Mouse (Mus musculus) Patski (cell line): ENCODE results near the gene Paqr7. TPM values are rescaled to one million over a fixed set of nuclear protein-coding genes. Genes with fewer than 3 reads are reported as not detected.
"Not testable (repeated sequence)": the region's sequence is repeated elsewhere in the genome, so short reads cannot be mapped to it uniquely, and the experiment has no call there.

Experiments used
- ATAC-seq: fragments of 100-300 bp; one replicate; pipeline ENCODE4 v1.8.0; 2021
- CTCF ChIA-PET: fragments of 350-600 bp; sonication (Branson Sonifier 250); formaldehyde crosslinking; loops from one replicate; lab custom pipeline; 2022; ENCODE audit warnings: inconsistent platforms; lab: Charles Lee
- POLR2A ChIA-PET: fragments of 350-600 bp; sonication (Branson Sonifier 250); formaldehyde crosslinking; loops from one replicate; lab custom pipeline; 2022; ENCODE audit warnings: antibody characterized with exemption, inconsistent platforms; lab: Charles Lee
- DNase-seq: peaks from one replicate; pipeline ENCODE4 v3.0.0-alpha.2; 2011; ENCODE audit warnings: low read depth, low spot score
- H3K27me3 ChIP-seq: fragments of 371-371 bp; one replicate; pipeline ENCODE4 v1.5.1; 2021
- CTCF ChIP-seq: fragments of 100-300 bp; IDR thresholded peaks from one replicate; pipeline ENCODE4 v1.5.1; 2021
- in situ Hi-C: fragments of 300-500 bp; cut with MboI; formaldehyde crosslinking; loops from 3 replicates; pipeline ENCODE4 v1.11.1; 2018; ENCODE audit warnings: low pct_unique_long_range_greater_than_20kb, mixed read lengths
- polyA plus RNA-seq: library from polyadenylated mRNA; unstranded; gene quantifications from one replicate; pipeline ENCODE4 v1.2.3, GENCODE M21; 2021

Paqr7 gene
- polyA plus RNA-seq, 1 experiment from 2014 or later: 4.3 TPM

GRCm38 (mm10) chr4:134485151-134485900, 11.2 kb upstream of the Paqr7 start:
- no peaks in the 10 kb centered on the region for H3K27me3 ChIP-seq
- DNase-seq: no peak
- POLR2A ChIA-PET: no interaction called here
- CTCF ChIA-PET: interaction anchor here (0.8 kb wide), 1 partner anchor 9 kb away, joined by 3 read pairs; no protein-coding TSS in a partner anchor
- in situ Hi-C loops: no loop called here
- no peak for ATAC-seq
- TF ChIP-seq CTCF: no peak

- DNase-seq (no peak), ATAC-seq (no peak)
- in situ Hi-C loops: no loop called here
- H3K27me3 ChIP-seq: no peaks in the 10 kb centered on the region
- TF ChIP-seq CTCF: no peak
- ChIA-PET CTCF (interaction anchor here (0.7 to 2.2 kb wide), 2 partner anchors 11 to 20 kb away, joined by 3 to 9 read pairs; no protein-coding TSS in a partner anchor), POLR2A (no interaction called here)
Observed at GRCm38 (mm10) chr4:134488211-134488610, 8.3 kb upstream of the Paqr7 start.

GRCm38 (mm10) chr4:134489986-134490665, 6.4 kb upstream of the Paqr7 start:
- ChIA-PET POLR2A (no interaction called here), CTCF (no interaction called here)
- no peak for TF ChIP-seq CTCF
- in situ Hi-C loops: no loop called here
- ATAC-seq (no peak), DNase-seq (no peak)
- H3K27me3 ChIP-seq: no peaks in the 10 kb centered on the region

GRCm38 (mm10) chr4:134491716-134492115, 4.8 kb upstream of the Paqr7 start:
- no peak for TF ChIP-seq CTCF
- no peaks in the 10 kb centered on the region for H3K27me3 ChIP-seq
- ATAC-seq (no peak), DNase-seq (no peak)
- POLR2A ChIA-PET: no interaction called here
- in situ Hi-C loops: no loop called here
- CTCF ChIA-PET: no interaction called here

- in situ Hi-C loops, CTCF ChIA-PET, DNase-seq, H3K27me3 ChIP-seq, ATAC-seq, POLR2A ChIA-PET: not testable (repeated sequence)
Observed at GRCm38 (mm10) chr4:134494161-134494560, 2.3 kb upstream of the Paqr7 start.

GRCm38 (mm10) chr4:134494780-134495545, 1.5 kb upstream of the Paqr7 start:
- CTCF ChIA-PET: interaction anchor here (0.7 kb wide), 1 partner anchor 9 kb away, joined by 3 read pairs; no protein-coding TSS in a partner anchor
- POLR2A ChIA-PET: interaction anchor here (1.3 kb wide), 1 partner anchor 12 kb away, joined by 4 read pairs; no protein-coding TSS in a partner anchor
- DNase-seq: no peak
- TF ChIP-seq CTCF: no peak
- no peak for ATAC-seq
- no peaks in the 10 kb centered on the region for H3K27me3 ChIP-seq
- in situ Hi-C loops: no loop called here

- CTCF ChIA-PET: no interaction called here
- in situ Hi-C loops: no loop called here
- ATAC-seq: no peak
- POLR2A ChIA-PET: interaction anchor here (1.3 kb wide), 1 partner anchor 12 kb away, joined by 4 read pairs; no protein-coding TSS in a partner anchor
- no peaks in the 10 kb centered on the region for H3K27me3 ChIP-seq
- no peak for DNase-seq
- TF ChIP-seq CTCF: no peak
Observed at GRCm38 (mm10) chr4:134495546-134495923, 962 bp upstream of the Paqr7 start.

- ChIA-PET POLR2A (interaction anchor here (0.6 kb wide), 1 partner anchor 28 kb away, joined by 3 read pairs; no protein-coding TSS in a partner anchor), CTCF (no interaction called here)
- in situ Hi-C loops: no loop called here
- no peak for DNase-seq
- no peak for TF ChIP-seq CTCF
- no peak for ATAC-seq
- no peaks in the 10 kb centered on the region for H3K27me3 ChIP-seq
Observed at GRCm38 (mm10) chr4:134497223-134497622, 726 bp downstream of the Paqr7 start.

- DNase-seq: no peak
- ChIA-PET POLR2A (no interaction called here), CTCF (no interaction called here)
- in situ Hi-C loops: no loop called here
- H3K27me3 ChIP-seq: no peaks in the 10 kb centered on the region
- no peak for ATAC-seq
- TF ChIP-seq CTCF: no peak
Observed at GRCm38 (mm10) chr4:134497986-134498731, 1.7 kb downstream of the Paqr7 start.

GRCm38 (mm10) chr4:134498983-134499382, 2.5 kb downstream of the Paqr7 start:
- CTCF ChIA-PET, H3K27me3 ChIP-seq, ATAC-seq, DNase-seq, in situ Hi-C loops, POLR2A ChIA-PET: not testable (repeated sequence)
